Mouse (Mus musculus) layer of hippocampus, postnatal 25 days (tissue): ENCODE data around the gene Cptp. TPM values are rescaled to one million over a fixed set of nuclear protein-coding genes. Genes with fewer than 3 reads are reported as not detected.
A peak's percentile ranks its signal among the peaks of the same experiment; 100 is the strongest.

Experiments used
- DNase-seq, 2 experiments: peaks; one replicate each; pipeline ENCODE4 v3.0.0; 2022; ENCODE audit warnings: mixed read lengths in 2 of 2, low spot score in 1 of 2; ENCODE audit errors: extremely low spot score in 1 of 2
- total RNA-seq, 2 experiments: library from RNA; stranded (reverse); gene quantifications; 2 replicates each; pipeline ENCODE4 v1.2.3; 2021

Cptp gene
- total RNA-seq, 2 experiments from 2014 or later: 29.7 to 33.0 TPM

DNA sequence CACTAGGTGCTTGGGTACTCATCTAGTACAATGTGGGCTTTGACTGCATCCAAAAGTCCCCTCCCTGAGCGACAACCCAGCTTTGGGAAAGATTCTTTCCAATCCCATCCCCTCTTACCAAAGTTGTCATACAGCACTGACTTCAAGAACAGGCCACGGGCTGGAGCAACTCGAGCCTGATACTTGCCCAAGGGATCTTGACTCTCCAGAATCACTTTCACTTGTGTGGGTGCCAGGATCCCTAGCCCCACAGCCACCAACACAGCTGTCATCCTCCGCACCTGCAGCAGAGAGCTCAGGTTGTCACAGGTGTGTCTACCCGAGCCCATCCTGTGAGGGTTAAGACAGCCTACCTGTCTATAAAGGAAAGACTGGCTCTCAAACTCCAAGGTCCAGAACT lies 20.1 kb upstream of the Cptp start:
- peak in 1 of 2 experiments; percentile 3 for DNase-seq

DNA sequence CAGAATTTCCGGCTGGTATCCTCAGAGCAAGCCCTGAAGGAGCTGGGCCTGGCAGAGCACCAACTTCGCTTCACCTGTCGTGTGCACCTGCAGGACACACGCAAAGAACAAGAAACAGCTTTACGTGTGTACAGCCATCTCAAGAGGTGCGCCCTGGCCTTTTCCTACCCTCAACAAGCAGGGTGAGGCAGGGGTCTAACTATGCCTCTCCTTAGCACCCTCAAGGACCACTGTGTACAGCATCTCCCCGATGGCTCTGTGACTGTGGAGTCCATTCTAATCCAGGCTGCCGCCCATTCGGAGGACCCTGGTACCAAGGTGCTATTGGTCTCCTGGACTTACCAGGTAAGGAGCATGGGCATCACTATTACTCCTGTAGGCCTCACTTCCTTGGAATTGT lies 18.9 kb upstream of the Cptp start:
- peak in 1 of 2 experiments; percentile 5 for DNase-seq

DNA sequence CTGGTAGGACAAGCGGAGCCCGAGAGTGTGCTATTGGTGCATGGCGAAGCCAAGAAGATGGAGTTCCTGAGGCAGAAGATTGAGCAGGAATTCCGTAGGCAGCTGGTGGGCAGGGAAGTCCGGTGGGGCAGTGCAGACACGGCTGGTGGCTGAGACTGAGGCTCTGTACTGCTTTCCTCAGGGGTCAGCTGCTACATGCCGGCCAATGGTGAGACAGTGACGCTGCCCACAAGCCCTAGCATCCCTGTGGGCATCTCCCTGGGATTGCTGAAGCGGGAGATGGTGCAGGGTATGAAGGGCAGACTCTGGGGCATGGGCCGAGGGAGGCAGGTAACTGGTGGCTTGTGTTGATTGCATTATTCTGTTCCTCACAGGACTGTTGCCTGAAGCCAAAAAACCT lies 18.4 kb upstream of the Cptp start:
- no peak for DNase-seq

DNA sequence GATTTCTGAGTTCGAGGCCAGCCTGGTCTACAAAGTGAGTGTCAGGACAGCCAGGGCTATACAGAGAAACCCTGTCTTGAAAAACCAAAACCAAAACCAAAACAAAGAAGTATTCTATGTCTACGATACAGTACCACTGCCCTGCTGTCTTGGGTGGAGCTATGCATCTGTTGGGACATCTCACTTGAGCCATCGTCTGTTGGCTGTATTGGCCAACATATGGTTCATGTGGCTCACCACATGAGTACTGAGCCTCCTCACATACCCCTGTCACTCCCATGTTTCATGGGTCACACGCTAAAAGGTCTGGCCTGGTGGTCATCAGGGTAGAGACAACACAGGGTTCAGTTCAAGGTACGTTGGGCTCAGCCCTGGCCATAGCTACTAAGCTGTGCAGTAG lies 17.1 kb upstream of the Cptp start:
- DNase-seq: no peak

DNA sequence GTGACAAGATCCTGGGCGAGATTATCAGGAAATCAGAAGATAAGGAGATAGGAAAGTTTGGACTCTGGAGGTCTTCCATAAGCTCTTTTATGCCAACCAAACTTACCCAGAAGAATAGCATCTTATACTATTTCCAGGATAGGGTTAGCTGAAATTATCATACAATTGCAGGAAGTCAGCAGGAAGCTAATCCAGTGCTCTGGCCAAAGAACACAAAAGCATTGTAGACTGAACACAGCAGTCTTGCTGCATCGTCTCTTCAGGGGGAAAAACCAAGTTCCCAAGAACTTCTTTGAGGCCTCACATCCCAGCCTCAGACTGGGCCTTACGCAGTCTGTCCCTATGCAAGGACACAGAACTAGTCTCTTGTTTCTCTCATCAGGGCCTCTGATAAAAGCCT lies 14.3 kb upstream of the Cptp start:
- DNase-seq: no peak

DNA sequence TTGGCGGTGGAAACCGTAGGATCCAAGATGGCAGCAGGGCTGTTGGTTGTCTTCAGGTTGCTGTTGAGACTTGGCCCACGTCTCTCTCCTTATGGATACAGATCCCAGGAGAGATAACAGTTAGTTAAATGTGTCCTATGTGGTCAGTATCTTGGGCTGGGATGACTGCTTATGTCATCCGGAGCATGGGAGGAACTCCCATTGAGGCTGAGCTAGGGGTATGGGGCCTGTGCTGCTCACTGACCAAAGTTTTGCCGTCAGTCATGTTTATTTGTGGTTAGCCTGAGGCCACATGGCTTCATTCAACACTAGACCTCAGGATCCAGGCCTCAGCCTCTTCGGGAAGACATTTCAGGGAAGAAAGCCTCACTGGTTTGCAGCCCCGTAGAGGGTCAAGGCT lies 2.2 kb upstream of the Cptp start:
- no peak for DNase-seq

DNA sequence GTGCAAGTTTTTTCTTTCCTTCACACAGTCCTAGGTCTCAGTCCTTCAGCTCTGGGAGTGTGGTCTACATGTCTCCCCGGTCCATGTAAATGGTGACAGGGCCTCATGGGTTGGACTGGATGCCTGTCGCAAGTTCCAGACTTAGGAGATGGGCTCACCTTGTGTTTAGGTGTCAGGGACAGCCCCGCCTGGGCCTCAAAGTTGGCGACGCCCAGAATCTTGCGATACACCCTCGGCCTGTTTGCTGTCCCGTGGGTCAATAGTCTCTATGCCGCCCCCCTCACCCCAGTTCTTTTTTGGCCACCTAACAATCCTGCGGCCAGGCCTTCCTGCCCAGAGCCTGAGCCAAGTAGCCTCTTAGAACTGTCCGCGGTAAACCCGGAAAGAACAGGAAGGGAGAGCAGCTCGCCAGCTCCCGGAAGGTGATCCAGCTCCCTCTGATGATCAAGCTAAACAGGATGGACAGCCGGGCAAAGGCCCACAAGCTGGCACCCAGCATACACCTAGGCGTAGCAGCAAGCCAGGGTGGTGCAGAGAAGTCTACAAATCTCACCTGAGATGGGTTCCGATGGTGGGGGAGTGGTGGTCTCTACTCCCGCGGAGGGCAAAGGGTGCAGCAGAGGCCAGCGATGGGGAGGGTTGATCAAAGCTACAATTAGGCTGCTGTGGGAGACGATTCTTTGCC lies 484 bp downstream of the Cptp start:
- no peak for DNase-seq

DNA sequence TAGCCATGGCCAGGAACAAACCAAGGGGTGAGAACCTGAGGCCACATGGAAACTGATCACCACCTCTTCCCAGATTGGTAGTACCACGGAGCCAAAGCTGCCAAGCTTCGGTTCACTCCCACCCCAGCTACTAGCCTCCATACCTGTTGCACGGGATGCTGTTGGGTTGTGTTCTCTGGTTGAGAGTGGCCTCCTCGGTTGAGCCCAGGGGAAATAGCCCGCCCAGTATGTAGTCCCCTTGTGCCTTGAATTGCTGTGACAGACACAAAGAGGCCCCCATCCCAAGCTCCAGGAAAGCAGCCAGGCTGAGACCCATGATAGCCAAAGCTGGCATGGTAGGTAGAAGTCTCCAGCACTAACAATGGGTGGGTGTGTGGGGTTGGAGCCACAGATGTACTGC lies 6.2 kb downstream of the Cptp start, which contains the start of gene Tas1r3:
Tas1r3 (minus strand) TSS at position 362 of the 400 bp plus-strand sequence.
- DNase-seq: no peak

DNA sequence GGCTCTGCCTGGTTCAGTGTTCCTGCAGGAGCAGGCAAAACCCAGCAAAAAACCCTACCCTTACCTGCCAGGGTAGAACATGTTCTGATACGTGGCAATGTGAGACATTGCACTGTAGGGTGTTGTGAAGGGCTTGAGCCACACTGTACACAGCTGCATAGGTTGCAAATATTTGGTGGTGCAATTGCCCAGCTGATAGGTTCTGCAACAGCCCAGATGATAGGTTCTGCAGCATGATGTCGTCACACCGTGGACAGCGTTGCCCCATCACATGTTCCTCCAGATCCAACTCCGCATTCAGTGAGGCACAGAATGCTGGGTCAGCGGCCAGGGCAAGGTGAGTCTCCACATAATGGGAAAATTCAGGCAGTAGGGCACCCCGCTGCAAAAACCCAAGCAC lies 7.5 kb downstream of the Cptp start:
- no peak for DNase-seq

DNA sequence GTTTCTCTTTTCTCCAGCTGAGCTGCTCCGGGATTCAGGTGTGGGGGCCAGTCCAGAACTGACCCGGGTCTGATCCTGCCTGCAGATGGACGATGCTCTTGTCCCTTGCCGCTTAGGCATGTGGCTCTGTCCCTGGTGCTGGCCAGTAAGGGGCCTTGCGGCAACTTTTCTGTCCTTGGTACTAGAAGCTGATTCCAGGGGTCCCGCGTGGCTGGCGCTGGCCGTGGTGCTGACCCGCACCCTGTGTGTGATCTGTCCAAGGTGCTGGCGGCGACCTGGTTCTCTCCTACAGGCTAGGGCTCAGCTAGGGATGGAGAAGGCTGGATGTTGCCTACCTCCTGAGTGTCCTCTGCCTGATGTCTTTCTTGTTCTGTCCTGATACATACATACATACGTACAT lies 9.9 kb downstream of the Cptp start:
- no peak for DNase-seq

DNA sequence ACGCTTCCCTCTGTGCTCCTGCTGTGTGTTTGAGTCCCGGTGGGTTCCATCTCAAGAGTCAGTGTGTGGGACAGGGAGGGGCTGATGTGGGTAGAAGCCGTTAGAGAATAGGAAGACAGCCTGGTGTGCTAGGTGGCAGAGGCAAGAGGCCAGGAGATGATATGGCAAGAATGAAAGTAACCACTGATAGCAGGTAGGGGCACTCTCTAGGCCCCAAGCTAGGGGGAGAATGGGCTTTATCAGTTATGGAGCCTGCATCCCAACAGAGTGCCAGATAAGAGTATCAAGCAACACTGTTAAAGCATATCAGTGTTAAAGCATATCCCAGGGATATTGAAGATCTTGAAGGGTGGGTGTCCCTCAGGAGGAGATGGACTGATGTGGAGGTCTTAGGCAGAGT lies 12.4 kb downstream of the Cptp start:
- no peak for DNase-seq

DNA sequence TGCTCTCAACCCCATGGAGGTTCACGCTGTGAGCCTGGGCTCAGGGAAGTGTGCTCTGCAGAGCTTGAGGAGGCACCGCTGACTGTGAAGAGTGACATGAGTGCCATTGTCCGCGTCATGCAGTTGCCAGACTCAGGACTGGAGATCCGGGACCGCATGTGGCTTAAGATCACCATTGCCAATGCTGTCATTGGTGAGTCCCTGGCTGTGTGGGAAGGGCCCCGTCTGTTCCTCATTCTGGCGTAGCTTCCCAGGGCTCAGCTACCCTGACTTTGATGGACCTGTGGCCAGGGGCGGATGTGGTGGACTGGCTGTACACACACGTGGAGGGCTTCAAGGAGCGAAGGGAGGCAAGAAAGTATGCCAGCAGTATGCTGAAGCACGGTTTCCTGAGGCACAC lies 13.2 kb downstream of the Cptp start:
- no peak for DNase-seq

DNA sequence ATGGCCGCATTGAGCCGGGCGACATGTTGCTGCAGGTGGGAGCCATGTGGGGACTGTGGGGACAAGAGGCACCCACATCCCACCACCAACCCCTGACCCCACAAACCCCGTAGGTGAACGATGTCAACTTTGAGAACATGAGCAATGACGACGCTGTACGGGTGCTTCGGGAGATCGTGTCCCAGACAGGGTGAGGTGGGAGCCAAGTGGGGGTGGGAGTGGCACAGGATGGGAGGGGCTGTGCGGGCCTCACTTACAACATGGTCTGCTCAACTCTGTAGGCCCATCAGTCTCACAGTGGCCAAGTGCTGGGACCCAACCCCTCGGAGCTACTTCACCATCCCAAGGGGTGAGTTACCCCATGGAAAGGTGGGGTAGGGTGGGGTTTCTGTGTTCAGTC lies 14.2 kb downstream of the Cptp start:
- DNase-seq: no peak

DNA sequence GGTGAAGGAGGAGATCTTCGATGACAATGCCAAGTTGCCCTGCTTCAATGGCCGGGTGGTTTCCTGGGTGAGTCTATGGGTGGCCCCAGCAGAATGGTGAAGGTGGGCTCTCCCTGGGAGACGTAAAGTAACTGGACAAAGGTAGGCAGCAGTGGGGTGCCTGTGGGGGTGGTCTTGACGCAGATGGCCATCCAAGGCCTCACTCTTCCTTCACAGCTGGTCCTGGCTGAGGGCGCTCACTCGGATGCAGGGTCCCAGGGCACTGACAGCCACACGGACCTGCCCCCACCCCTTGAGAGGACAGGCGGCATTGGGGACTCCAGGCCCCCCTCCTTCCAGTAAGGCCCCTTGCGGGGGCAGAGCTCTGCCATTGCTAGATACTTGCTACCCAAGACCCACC lies 15.8 kb downstream of the Cptp start:
- DNase-seq: no peak

DNA sequence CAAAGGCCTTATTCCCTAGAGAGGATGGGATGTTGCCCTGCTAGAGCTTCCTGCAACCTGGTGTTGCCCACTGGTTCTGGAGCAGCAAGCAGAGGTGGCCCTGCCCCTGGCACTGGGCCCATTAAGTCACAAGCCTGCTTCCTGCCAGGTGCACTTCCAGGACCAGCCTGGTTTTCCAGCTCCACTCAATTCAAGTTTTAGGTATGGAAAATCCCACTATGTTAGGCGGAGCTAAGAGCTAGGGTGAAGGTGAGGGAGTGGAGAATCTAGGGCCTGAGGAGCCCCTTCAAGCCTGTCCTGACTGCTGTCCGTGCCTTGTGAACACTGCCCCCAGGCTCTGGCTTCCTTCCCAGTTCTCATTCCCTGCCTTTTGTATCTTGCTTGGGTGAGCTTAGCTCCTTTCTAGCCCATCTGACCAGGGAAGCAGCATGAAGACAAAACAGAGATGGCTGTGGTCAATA lies 17.3 kb downstream of the Cptp start:
- DNase-seq: no peak

DNA sequence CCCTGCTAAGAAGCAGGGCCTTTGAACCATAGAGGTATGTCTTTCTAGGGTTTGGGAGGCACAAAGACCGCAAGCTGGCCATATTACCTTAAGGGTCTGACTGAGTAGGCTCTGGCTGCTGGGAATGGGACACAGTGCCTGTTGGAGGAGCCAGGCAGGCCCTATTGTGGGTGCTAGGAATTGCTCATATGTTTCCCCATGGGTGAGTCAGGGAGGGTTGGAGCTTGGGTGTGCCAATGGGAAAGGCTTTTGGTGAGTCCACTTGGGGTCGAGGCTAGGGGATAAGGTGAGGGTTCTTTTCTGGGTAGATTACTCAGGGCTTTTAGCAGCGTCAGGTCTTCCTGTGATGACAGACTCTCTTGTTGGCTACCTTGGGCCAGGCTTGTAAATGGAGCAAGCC lies 17.9 kb downstream of the Cptp start:
- no peak for DNase-seq

DNA sequence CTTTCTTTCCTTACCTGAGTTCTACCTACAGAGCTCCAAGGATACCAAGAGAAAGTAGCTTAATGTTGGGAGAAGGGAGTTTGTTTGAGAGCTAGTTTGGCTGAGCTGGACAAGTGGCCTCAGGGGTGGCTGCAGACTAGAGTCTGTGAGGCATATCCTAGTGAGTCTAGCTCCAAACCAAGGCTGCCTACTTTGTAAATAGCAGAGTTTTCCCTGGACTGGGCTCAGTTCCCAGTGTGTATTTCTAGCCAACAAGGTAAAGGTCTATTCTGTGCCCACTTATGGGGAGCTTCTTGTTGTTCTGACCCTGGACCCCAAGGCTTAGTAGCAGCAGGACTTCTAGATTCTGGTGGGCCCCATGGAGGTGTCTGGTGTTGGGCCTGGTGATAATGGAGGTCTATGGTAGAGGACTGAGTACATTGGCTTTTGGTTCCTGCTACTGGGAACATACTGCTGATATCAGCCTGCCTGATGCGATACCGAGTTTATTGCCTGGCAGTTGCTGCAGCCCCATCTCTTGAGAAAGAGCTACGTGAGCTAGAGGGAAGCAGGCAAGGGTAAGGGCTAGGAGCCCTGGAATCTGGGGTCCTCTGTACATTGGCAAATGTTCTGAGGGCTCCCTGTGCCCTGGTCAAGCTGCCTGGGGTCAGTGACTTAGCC lies 19.3 kb downstream of the Cptp start:
- DNase-seq: no peak

DNA sequence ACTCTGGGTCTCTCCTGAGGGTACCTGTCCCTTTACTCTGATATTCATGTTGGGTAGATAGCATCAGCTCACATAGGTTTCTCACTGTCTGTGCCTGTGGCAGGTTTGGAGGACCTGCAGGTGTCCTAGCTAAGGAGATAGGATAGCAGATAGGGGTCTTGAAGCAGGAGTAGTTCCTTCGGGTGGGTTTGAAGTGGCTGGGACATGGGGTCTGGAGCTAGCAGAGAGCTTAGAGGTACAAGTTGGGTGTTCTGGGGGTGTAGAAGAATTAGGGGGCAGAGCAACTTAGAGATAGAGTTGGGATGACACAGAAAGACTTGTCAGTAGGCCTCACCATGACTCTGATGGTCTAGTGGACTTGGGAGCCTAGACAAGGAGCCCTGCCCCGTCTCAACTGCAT lies 19.8 kb downstream of the Cptp start:
- no peak for DNase-seq

DNA sequence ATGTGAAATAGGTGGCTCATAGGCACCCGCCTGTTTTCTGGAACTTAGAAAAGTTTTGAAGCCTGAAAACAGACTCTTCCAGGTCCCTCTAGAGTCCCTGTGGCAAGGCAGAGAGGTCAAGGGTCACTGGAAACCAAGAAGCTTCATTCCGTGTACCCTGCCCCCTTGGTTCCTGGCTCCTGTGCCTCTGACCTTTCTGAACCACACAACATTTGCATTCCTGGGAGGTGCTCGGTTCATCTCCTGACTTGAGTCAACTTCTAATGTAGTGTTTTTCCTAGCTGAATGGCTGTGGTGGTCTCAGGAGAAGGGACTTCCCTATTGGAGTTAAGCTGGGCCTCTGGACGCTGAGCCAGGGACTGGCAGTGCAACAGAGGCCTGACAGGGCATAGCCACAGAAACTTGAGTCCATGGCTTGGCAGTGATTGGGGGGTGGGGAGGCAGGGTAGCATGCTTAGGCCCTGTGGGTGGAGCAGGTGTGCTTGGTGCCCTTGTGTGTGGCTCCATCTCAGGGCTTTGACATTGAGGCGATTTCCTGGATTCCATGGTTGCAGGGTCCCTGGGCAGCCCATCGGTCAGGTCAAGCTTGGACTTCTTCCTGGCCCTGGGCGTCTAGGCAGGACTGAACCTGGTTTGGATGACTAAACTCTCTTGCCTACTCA lies 20.7 kb downstream of the Cptp start:
- DNase-seq: no peak

DNA sequence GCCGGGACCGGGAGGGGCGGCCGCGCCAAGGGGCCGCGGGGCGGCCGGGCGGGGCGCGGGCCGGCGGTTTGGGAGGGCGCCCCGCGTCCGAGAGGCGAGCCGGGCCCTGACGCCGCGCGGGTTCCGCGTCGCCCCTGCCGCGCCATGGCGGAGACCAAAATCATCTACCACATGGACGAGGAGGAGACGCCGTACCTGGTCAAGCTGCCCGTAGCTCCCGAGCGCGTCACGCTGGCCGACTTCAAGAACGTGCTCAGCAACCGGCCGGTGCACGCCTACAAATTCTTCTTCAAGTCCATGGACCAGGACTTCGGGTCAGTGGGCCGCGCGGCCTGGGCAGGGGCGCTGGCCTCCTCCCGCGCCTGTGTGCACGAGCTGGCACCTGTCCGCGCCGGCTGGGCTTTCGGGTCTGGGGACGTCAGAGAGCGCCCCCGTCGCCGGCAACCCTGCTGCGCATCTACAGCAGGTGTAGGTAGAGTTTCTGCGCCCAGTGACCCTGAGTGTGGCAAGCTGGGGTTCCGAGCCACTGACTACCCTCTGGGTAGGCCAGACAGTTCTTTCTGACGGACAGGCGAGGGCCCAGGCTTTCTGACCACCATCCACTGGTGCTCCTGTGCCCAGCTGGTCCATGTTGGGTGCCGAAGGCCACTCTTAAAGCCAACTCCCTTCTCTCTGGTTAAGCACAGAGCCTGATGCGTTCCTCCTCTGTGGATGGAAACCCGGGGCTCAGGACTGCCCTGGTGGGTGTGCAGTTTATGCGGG lies 21.5 kb downstream of the Cptp start:
- no peak for DNase-seq
